Mouse (Mus musculus) CH12.LX (cell line): ENCODE data around the gene Pepd. TPM values are rescaled to one million over a fixed set of nuclear protein-coding genes. Genes with fewer than 3 reads are reported as not detected.

Experiments used
- DNase-seq: peaks from one replicate; pipeline ENCODE4 v3.0.0-alpha.2; 2013; ENCODE audit errors: extremely low read depth
- H3K27ac ChIP-seq: 2 replicates; pipeline ENCODE4 v1.5.1; 2012; ENCODE audit warnings: low read depth, mild to moderate bottlenecking, control low read depth, moderate library complexity; ENCODE audit not compliant: insufficient read depth
- H3K27me3 ChIP-seq: replicated peaks from 2 replicates; pipeline ENCODE3; 2012; ENCODE audit warnings: inconsistent platforms
- H3K36me3 ChIP-seq, 2 experiments: replicated peaks in 1 of 2; 2 replicates each; pipeline versions ENCODE3 to v1.6.1; 2012; ENCODE audit warnings: inconsistent platforms in 1 of 2, low read length in 1 of 2, mild to moderate bottlenecking in 1 of 2, mixed read lengths in 1 of 2, moderate library complexity in 1 of 2; ENCODE audit not compliant: control insufficient read depth in 1 of 2, insufficient read depth in 1 of 2
- H3K4me1 ChIP-seq, 2 experiments: 2 replicates each; pipeline ENCODE4 v1.6.1; 2012; ENCODE audit warnings: inconsistent platforms in 1 of 2, moderate library complexity in 1 of 2; ENCODE audit not compliant: insufficient read depth in 2 of 2, control insufficient read depth in 1 of 2
- H3K4me2 ChIP-seq: 2 replicates; pipeline ENCODE4 v1.6.1; 2012; ENCODE audit warnings: low read depth, mild to moderate bottlenecking, control low read depth; ENCODE audit not compliant: poor library complexity, insufficient read depth, severe bottlenecking
- H3K4me3 ChIP-seq, 3 experiments: fragments of 150-350 bp in 1 of 3; sonication (generic) in 1 of 3; replicated peaks in 1 of 3; 2 replicates each; pipeline versions ENCODE3 to v1.5.1; 2011 to 2012; ENCODE audit warnings: low read depth in 2 of 3, low read length in 2 of 3, mild to moderate bottlenecking in 2 of 3, moderate library complexity in 2 of 3, control low read depth in 1 of 3, improper control_type of control experiment in 1 of 3, inconsistent platforms in 1 of 3, mixed read lengths in 1 of 3; ENCODE audit not compliant: poor library complexity in 1 of 3
- H3K79me2 ChIP-seq: replicated peaks from 2 replicates; pipeline ENCODE4 v1.6.1; 2012; ENCODE audit warnings: mild to moderate bottlenecking, moderate library complexity; ENCODE audit not compliant: control insufficient read depth, poor library complexity, insufficient read depth, severe bottlenecking; ENCODE audit errors: extremely low read depth
- H3K9ac ChIP-seq: 2 replicates; pipeline ENCODE4 v1.6.1; 2012; ENCODE audit warnings: low read depth, mild to moderate bottlenecking, control low read depth, moderate library complexity; ENCODE audit not compliant: insufficient read depth
- H3K9me3 ChIP-seq: replicated peaks from 2 replicates; pipeline ENCODE3; 2012; ENCODE audit warnings: low read length, inconsistent platforms, mixed read lengths
- CHD1 ChIP-seq: IDR thresholded peaks from 2 replicates; pipeline ENCODE4 v1.6.1; 2012; ENCODE audit warnings: low read depth, low read length, improper control_type of control experiment, inconsistent platforms
- ETS1 ChIP-seq: conservative IDR thresholded peaks from 2 replicates; pipeline ENCODE4 v1.6.1; 2012; ENCODE audit warnings: low read depth, mild to moderate bottlenecking, inconsistent platforms, low read length, improper control_type of control experiment, moderate library complexity
- HCFC1 ChIP-seq: IDR thresholded peaks from 2 replicates; pipeline ENCODE4 v1.6.1; 2012; ENCODE audit warnings: low read depth, mild to moderate bottlenecking, inconsistent platforms, low read length, improper control_type of control experiment
- JUND ChIP-seq: conservative IDR thresholded peaks from 2 replicates; pipeline ENCODE4 v1.6.1; 2011; ENCODE audit warnings: low read depth, low read length, improper control_type of control experiment
- MAX ChIP-seq: IDR thresholded peaks from 2 replicates; pipeline ENCODE4 v1.6.1; 2011; ENCODE audit warnings: low read length, improper control_type of control experiment
- MAZ ChIP-seq: IDR thresholded peaks from 2 replicates; pipeline ENCODE4 v1.6.1; 2012; ENCODE audit warnings: low read depth, mild to moderate bottlenecking, inconsistent platforms, low read length, improper control_type of control experiment, moderate library complexity
- MEF2A ChIP-seq: IDR thresholded peaks from 2 replicates; pipeline ENCODE4 v1.6.1; 2014; ENCODE audit warnings: low read depth, mild to moderate bottlenecking, inconsistent platforms, low read length, improper control_type of control experiment, borderline replicate concordance
- MXI1 ChIP-seq: IDR thresholded peaks from 2 replicates; pipeline ENCODE4 v1.6.1; 2011; ENCODE audit warnings: mild to moderate bottlenecking, low read depth, low read length, improper control_type of control experiment
- MYC ChIP-seq: IDR thresholded peaks from 2 replicates; pipeline ENCODE4 v1.6.1; 2011; ENCODE audit warnings: low read depth, mild to moderate bottlenecking, improper control_type of control experiment, low read length
- NELFE ChIP-seq: IDR thresholded peaks from 2 replicates; pipeline ENCODE4 v1.6.1; 2011; ENCODE audit warnings: low read depth, low read length, improper control_type of control experiment
- NRF1 ChIP-seq: IDR thresholded peaks from 2 replicates; pipeline ENCODE4 v1.6.1; 2014; ENCODE audit warnings: low read depth, mild to moderate bottlenecking, inconsistent platforms, low read length, improper control_type of control experiment, moderate library complexity
- POLR2A ChIP-seq: IDR thresholded peaks from 2 replicates; pipeline ENCODE4 v1.6.1; 2011; ENCODE audit warnings: low read depth, mild to moderate bottlenecking, improper control_type of control experiment, low read length
- POLR2AphosphoS2 ChIP-seq: IDR thresholded peaks from 2 replicates; pipeline ENCODE4 v1.6.1; 2011; ENCODE audit warnings: low read depth, low read length, improper control_type of control experiment
- RAD21 ChIP-seq: IDR thresholded peaks from 2 replicates; pipeline ENCODE4 v1.6.1; 2011; ENCODE audit warnings: low read depth, mild to moderate bottlenecking, low read length, improper control_type of control experiment, moderate library complexity
- RCOR1 ChIP-seq: conservative IDR thresholded peaks from 2 replicates; pipeline ENCODE4 v1.6.1; 2012; ENCODE audit warnings: low read depth, mild to moderate bottlenecking, inconsistent platforms, low read length, improper control_type of control experiment
- SIN3A ChIP-seq: IDR thresholded peaks from 2 replicates; pipeline ENCODE4 v1.6.1; 2012; ENCODE audit warnings: low read length, improper control_type of control experiment, inconsistent platforms
- SMC3 ChIP-seq: IDR thresholded peaks from 2 replicates; pipeline ENCODE4 v1.6.1; 2011; ENCODE audit warnings: low read depth, low read length, improper control_type of control experiment
- UBTF ChIP-seq: IDR thresholded peaks from 2 replicates; pipeline ENCODE4 v1.6.1; 2012; ENCODE audit warnings: low read depth, mild to moderate bottlenecking, inconsistent platforms, low read length, improper control_type of control experiment, moderate library complexity
- USF1 ChIP-seq: IDR thresholded peaks from 2 replicates; pipeline ENCODE4 v1.6.1; 2014; ENCODE audit warnings: low read depth, mild to moderate bottlenecking, inconsistent platforms, low read length, improper control_type of control experiment
- USF2 ChIP-seq: conservative IDR thresholded peaks from 2 replicates; pipeline ENCODE4 v1.6.1; 2011; ENCODE audit warnings: low read depth, low read length, improper control_type of control experiment
- ZC3H11A ChIP-seq: IDR thresholded peaks from 2 replicates; pipeline ENCODE4 v1.6.1; 2012; ENCODE audit warnings: low read depth, mild to moderate bottlenecking, inconsistent platforms, low read length, improper control_type of control experiment
- ZKSCAN1 ChIP-seq: IDR thresholded peaks from 2 replicates; pipeline ENCODE4 v1.6.1; 2012; ENCODE audit warnings: low read depth, inconsistent platforms, low read length, improper control_type of control experiment, borderline replicate concordance
- ZMIZ1 ChIP-seq: IDR thresholded peaks from 2 replicates; pipeline ENCODE4 v1.6.1; 2012; ENCODE audit warnings: low read depth, mild to moderate bottlenecking, inconsistent platforms, low read length, improper control_type of control experiment
- ZNF384 ChIP-seq: IDR thresholded peaks from 2 replicates; pipeline ENCODE4 v1.6.1; 2012; ENCODE audit warnings: low read depth, low read length, improper control_type of control experiment, inconsistent platforms
- dilution Hi-C: fragments of 300-500 bp; cut with MboI; formaldehyde crosslinking; loops from 2 replicates; pipeline ENCODE4 v1.14.3; 2020; ENCODE audit warnings: low sequenced_read_pairs; ENCODE audit not compliant: extremely low pct_unique_long_range_greater_than_20kb, extremely low pct_ligation_motif_present
- in situ Hi-C: fragments of 300-500 bp; cut with MboI; formaldehyde crosslinking; loops from 3 replicates; pipeline ENCODE4 v1.14.3; 2019; ENCODE audit warnings: low sequenced_read_pairs, low pct_ligation_motif_present, low pct_unique_long_range_greater_than_20kb, mixed read lengths
- polyA plus RNA-seq: library from polyadenylated mRNA; unstranded; fragments of >175 nt; gene quantifications from 2 replicates; pipeline ENCODE4 v1.2.1, GENCODE M21; 2012; ENCODE audit warnings: low read depth; ENCODE audit not compliant: insufficient read length
- total RNA-seq, 2 experiments: library from RNA; depleted of rRNA; stranded (reverse); fragments of 300-350 nt in 1 of 2; fragments of >200 nt in 1 of 2; gene quantifications; 2 replicates each; pipeline ENCODE4 v1.2.3; 2012 to 2014

The Pepd gene
- total and polyA plus RNA-seq, 3 experiments = 52.4 to 68.3 (median 53.5) TPM

DNA sequence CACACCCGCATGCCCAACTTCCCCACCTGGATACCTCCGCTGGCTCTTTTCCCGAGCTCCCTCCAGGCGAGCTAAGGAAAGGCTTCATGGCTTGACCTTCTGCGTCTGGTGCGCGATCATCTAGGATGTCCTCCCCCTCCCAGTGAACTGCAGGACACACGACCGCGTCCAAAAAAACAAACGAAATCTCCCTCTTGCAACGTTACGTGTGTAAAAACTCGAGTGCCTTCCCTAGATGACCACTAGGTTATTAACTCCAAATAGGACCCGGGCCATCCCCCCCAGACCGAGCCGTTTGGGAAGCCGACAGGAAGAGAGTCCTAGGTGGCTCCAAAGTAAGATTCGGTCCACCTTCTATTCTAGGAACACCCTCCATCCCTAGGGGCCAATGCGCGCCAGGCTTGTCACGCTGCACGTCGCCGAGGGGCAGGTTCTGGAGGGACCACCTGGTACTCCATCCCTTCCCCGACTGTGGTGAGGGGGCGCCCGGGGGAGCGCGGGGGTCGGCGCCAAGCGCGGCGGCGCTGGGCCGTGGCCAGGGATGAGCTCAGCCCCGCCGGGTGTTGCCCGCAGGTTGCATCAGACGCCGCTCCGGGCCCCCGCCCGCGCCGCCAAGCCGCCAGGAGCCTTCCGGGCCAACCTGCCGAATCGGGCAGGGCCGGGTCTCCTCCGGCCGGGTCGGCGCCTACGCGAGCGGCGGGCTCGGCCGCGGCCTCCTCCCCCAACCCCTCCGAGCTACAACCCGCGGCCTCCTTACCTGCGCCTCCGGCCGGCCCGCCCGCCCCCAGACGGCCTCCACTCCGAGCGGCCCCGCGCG is 143.6 kb downstream of the Pepd start:
- peak overlapping the region; percentile 93 to 98 (median 97) for H3K4me3 ChIP-seq
- in situ Hi-C loops (no loop called here), dilution Hi-C loops (no loop called here)
- H3K4me2 ChIP-seq = peak overlapping the region; percentile 98; the same call in 1 of the 2 replicates
- peaks cover 4 to 16% of the 10 kb centered on the region in 2 experiments for H3K36me3 ChIP-seq
- peaks cover 50% of the 10 kb centered on the region for H3K79me2 ChIP-seq
- H3K9me3 ChIP-seq = peaks cover 5% of the 10 kb centered on the region
- TF ChIP-seq POLR2A (no peak), UBTF (peak; percentile 99), ETS1 (no peak), ZNF384 (no peak), RCOR1 (no peak), MEF2A (peak; percentile 22; the same call in 1 of the 2 replicates), JUND (no peak), ZC3H11A (no peak), POLR2AphosphoS2 (no peak), USF1 (no peak), NELFE (no peak), SIN3A (no peak), ZKSCAN1 (no peak), ZMIZ1 (no peak), RAD21 (no peak), HCFC1 (no peak), MAX (0 out of 2 replicates have a peak, but pooled peaks have one; percentile 10), SMC3 (no peak), MYC (no peak), USF2 (no peak), NRF1 (no peak), MAZ (no peak), MXI1 (no peak), CHD1 (no peak)
- peak overlapping the region; percentile 99 for H3K9ac ChIP-seq
- H3K27ac ChIP-seq = peak overlapping the region; percentile 97
- DNase-seq = peak; percentile 37
- H3K27me3 ChIP-seq = no peaks in the 10 kb centered on the region
- H3K4me1 ChIP-seq = peaks cover 3 to 50% of the 10 kb centered on the region in 2 experiments; a peak in 3 of 4 replicates
